In the genomic region with DNA sequence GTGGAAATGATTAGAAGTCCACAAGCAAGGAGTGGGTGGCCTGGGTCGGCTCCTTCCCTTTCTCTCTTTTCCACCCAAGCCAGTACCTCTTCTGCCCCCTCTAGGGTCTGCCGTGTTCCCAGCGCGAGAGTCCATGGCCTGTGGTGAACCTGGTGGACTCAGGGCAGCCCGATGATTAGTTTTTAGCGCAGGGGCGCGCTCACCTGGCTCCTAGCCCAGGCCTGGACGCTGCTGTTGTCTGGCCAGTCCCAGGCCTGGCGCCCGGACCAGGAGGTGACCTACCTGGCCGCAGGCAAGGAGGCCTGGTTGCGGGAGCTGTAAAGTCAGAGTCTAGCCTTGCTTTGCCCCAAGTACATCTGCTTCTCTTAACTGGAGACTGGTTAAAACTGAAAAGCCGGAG, we compare ENCODE assay signal across 8 mouse cellular contexts. TPM values are rescaled to one million over a fixed set of nuclear protein-coding genes. Genes with fewer than 3 reads are reported as not detected.
DNase-seq lines count a peak whose midpoint lies in the region; ATAC-seq lines count a peak whose summit lies in the region.

A gene (minus strand): TSS at position 388 of the 400 bp plus-strand sequence.

- H3K4me2 ChIP-seq in forebrain, embryonic 13.5 days = peak within 1 kb of the TSS; percentile 54
- H3K4me2 ChIP-seq in hindbrain, embryonic 14.5 days (replicated peaks) = peak within 1 kb of the TSS; percentile 51
- peak within 1 kb of the TSS; percentile 56 for H3K4me2 ChIP-seq in liver, embryonic 13.5 days

- no peak for ATAC-seq in forebrain, embryonic 13.5 days
- ATAC-seq in hindbrain, embryonic 14.5 days (ENCODE audit: low FRiP score) = no peak
- no peak for ATAC-seq in liver, embryonic 13.5 days (ENCODE audit: low read depth)

- no peaks in the 10 kb centered on the region for H3K27me3 ChIP-seq in forebrain, embryonic 13.5 days
- H3K27me3 ChIP-seq in hindbrain, embryonic 14.5 days (ENCODE audit: control insufficient read depth, insufficient read depth, low read length) = no peaks in the 10 kb centered on the region
- no peaks in the 10 kb centered on the region for H3K27me3 ChIP-seq in liver, embryonic 13.5 days

- no peak within 1 kb of the TSS for H3K9ac ChIP-seq in forebrain, embryonic 13.5 days
- H3K9ac ChIP-seq in hindbrain, embryonic 14.5 days = peak within 1 kb of the TSS; percentile 46; the same call in 1 of the 2 replicates
- H3K9ac ChIP-seq in liver, embryonic 13.5 days = no peak within 1 kb of the TSS

- peak within 1 kb of the TSS; percentile 25 for H3K4me3 ChIP-seq in forebrain, embryonic 13.5 days
- H3K4me3 ChIP-seq in hindbrain, embryonic 14.5 days (replicated peaks; ENCODE audit: low read length) = peak within 1 kb of the TSS; percentile 18
- H3K4me3 ChIP-seq in liver, embryonic 13.5 days (replicated peaks) = peak within 1 kb of the TSS; percentile 30; the same call in 1 of the 2 replicates

- peak; percentile 42 for DNase-seq in adrenal gland, postnatal 10 days
- DNase-seq in adrenal gland, adult 18-20 months (ENCODE audit: low spot score in 2 of 2) = no peak
- no peak for DNase-seq in hindbrain, embryonic 14.5 days (ENCODE audit: low spot score)
- no peak for DNase-seq in liver, embryonic 13.5 days
- no peak for DNase-seq in ovary, postnatal 14 days (ENCODE audit: low spot score)
- no peak for DNase-seq in layer of hippocampus, adult 9-11 months
- no peak for DNase-seq in thymus, postnatal 25 days

- 64% methylated on average over 14 of the region's 14 CpGs for WGBS in forebrain, embryonic 13.5 days
- WGBS in hindbrain, embryonic 14.5 days = 66% methylated on average over 14 of the region's 14 CpGs
- WGBS in liver, embryonic 13.5 days (ENCODE audit: insufficient replicate concordance) = 66% methylated on average over 14 of the region's 14 CpGs

- H3K4me1 ChIP-seq in forebrain, embryonic 13.5 days = no peaks in the 10 kb centered on the region
- H3K4me1 ChIP-seq in hindbrain, embryonic 14.5 days (replicated peaks; ENCODE audit: control insufficient read depth, insufficient read depth, low read length) = no peaks in the 10 kb centered on the region
- H3K4me1 ChIP-seq in liver, embryonic 13.5 days (replicated peaks) = peaks cover 4% of the 10 kb centered on the region; the same call in 1 of the 2 replicates

- H3K9me3 ChIP-seq in forebrain, embryonic 13.5 days (replicated peaks) = no peaks in the 10 kb centered on the region; the same call in 1 of the 2 replicates
- no peaks in the 10 kb centered on the region for H3K9me3 ChIP-seq in hindbrain, embryonic 14.5 days (ENCODE audit: control insufficient read depth, low read length)
- H3K9me3 ChIP-seq in liver, embryonic 13.5 days (replicated peaks) = no peaks in the 10 kb centered on the region

- H3K27ac ChIP-seq in forebrain, embryonic 13.5 days = no peak within 1 kb of the TSS
- H3K27ac ChIP-seq in hindbrain, embryonic 14.5 days = no peak within 1 kb of the TSS
- no peak within 1 kb of the TSS for H3K27ac ChIP-seq in liver, embryonic 13.5 days

- H3K36me3 ChIP-seq in forebrain, embryonic 13.5 days (ENCODE audit: poor library complexity, severe bottlenecking) = no peaks in the 10 kb centered on the region
- H3K36me3 ChIP-seq in hindbrain, embryonic 14.5 days (replicated peaks; ENCODE audit: control insufficient read depth, insufficient read depth) = no peaks in the 10 kb centered on the region
- H3K36me3 ChIP-seq in liver, embryonic 13.5 days = no peaks in the 10 kb centered on the region

RNA-seq across cellular contexts. Expression of the gene that starts here (rescaled TPM):
- total RNA-seq in adrenal gland, postnatal 10 days (2021) = 1 to 10 TPM; 5.3 to 5.8 TPM
- total RNA-seq in adrenal gland, adult 18-20 months (2021) = under 1 TPM; 0.46 to 0.64 TPM
- 0.06 and 0.09 TPM in 2 replicates for polyA plus RNA-seq in forebrain, embryonic 13.5 days (2015; fragmentation: Nextera tagmentation; extraction: Ambion mirVana)
- polyA plus RNA-seq in hindbrain, embryonic 14.5 days (2014; fragmentation: Nextera tagmentation; extraction: Ambion mirVana) = not detected in 2 replicates
- not detected in 2 replicates for polyA plus RNA-seq in liver, embryonic 13.5 days (2015; fragmentation: Nextera tagmentation; extraction: Ambion mirVana)
